Mouse (Mus musculus): ENCODE data around the gene Klhl20.
"Not testable (repeated sequence)": the region's sequence is repeated elsewhere in the genome, so short reads cannot be mapped to it uniquely, and the experiment has no call there.

The Klhl20 gene

DNA sequence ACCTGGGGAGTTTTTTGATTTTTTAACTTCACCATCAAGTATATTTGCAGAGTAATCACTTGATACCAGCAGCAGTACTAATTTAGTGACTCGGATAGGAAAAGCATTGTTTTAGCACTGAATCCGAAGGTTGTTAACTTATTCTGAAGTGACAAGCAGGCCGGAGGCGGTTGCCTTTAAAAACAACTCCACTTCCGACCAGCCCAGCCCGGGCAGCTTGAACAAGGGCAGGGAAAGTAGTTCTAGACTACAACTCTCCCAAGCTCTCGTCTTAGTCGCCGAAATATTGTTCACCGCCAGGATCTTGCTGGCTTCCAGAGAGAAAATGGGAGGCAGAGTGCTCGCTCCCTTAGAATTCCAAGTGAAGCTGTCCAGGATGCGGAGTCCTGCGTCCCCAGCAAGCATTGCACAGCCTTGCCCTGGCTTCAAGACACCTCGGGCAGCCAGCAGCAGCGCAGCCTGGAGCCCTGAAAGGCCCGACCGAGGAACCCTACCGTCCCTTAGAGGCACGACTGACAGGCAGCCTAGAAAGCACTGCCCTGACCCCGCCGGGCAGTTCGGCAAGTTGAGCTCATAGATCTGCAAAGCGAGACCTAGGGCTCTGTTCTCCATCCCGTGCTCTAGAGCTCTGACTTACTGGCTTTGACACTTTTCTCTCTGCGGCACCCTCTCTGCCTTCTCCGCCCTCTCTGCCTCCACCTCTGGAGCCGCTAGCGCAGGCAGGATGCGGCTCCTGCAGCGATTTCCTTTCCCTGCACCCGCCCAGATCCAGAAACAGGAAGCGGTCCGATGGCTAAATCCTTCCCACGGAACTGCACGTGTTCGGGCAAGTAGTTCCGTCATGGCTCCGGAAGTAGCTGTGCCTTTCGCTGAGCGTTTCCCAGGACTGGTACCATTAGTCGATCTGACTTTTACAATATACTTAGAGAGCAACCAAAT is at the start of gene Klhl20:
TSS of gene Klhl20 (minus strand) at position 786 of the 939 bp plus-strand sequence.
- DNase-seq = peak; percentile 96

DNA sequence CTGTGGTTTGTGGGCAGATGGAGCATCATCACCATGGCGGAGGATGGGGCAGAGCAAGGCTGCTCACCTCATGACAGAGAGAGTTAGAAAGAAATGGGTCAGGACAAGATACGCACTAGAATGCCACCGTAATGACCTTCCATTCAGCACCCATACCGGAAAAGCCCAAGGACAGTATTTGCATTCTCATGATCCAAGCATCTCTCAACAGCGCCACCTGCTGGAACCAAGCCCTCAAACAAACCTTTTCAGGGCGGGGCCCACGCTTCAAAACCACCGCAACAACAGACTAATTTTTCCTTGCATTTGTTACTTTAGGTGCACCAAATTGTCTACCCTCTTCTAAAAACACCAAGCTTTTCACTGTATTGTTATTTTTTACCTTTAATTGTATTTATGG is 49.4 kb upstream of the Klhl20 start:
- DNase-seq = peak; percentile 37

DNA sequence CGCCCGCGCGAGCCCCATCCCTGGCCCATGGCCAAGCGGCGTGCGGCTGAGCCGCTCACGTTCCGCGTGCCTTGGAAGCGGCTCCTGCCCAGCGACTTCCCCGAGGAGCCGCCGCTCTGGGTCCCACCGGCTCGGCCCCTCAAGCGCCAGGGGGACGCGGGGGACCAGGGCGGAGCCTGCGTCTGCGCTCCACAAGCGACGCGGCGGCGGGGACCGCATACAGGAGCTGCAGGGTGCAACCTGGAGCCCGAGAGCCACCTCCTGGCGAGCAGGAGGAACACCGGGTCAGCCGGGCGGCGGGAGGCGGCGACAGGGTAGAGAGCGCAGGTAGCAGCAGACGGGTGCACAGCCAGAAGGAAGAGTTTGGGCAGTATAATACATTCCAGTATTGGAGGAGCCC is 39.3 kb upstream of the Klhl20 start:
- peak; percentile 53 for DNase-seq

DNA sequence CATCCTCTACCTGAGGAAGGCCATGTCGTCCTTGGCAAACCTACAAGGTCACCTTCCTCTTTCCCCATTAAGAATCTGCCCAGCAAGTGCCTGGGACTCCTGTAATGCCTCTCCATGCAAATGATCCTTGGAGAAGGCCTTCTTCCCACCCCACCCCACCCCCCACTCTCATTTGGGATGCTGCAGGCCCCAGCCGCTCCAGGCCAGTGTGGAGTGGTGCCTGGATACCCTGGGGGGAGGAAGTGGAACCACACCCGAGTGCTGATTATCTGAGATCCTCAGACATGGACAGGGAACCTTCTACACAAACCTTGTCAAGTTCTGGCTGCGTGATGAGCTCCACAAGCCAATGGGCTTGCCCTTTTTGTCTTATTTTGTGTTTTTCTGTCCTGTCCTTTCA is 29.0 kb upstream of the Klhl20 start:
- DNase-seq = no peak

DNA sequence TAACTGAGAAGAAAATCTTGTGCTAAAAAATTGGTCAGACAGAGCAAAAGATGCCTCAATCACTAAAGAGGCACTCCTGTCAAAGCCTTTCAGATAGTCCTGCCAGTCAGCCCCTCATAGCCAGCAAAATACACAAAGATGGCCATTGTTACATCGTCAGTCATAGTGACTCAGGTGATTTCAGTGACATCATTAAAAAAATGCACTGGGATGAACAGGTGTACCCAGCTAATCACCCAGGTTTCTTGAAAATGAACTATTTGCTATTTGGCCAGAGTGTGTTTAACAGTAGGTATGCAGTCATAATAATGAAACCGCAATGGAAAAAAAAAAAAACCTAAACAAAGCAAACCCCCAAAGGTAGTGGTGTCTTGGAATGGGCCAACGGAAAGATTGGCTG is 27.9 kb upstream of the Klhl20 start, which contains the start of gene Tex50:
TSS of gene Tex50 (minus strand) at position 101 of the 400 bp plus-strand sequence.
- no peak for DNase-seq

DNA sequence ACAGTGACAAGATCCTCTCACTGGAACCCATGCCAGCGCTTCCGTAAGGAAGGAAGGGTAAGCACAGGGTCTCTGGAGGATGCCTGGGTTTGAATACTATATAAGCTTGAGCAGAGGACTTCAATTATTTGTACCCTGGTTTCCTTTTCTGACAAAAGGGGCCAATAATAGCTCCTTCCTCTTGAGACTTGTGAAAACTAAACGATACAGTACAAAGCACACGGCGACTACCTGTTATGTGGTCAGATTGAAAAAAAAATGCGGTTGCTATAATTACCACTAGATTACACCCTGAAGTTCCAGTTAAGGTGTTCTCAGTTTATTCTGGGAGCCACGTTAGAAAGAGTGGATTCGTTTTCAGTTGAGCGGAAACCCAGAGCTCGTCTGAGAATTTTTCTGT is 25.2 kb upstream of the Klhl20 start:
- no peak for DNase-seq

DNA sequence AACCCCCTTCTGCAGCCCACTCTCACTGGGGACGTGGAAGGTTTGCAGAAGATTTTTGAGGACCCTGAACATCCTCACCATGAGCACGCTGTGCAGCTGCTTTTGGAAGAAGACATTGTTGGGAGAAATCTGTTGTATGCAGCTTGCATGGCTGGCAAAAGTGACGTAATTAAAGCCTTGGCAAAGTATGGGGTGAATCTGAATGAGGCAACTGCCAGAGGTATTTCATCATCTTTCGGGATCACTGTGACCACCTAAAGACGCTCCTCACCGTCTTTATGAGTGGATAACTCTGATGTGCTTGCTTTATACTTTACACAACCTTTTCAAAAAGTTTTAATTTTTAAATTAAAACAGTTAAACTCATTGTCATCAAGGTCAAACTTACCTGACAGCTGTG is 19.8 kb upstream of the Klhl20 start:
- DNase-seq = no peak

DNA sequence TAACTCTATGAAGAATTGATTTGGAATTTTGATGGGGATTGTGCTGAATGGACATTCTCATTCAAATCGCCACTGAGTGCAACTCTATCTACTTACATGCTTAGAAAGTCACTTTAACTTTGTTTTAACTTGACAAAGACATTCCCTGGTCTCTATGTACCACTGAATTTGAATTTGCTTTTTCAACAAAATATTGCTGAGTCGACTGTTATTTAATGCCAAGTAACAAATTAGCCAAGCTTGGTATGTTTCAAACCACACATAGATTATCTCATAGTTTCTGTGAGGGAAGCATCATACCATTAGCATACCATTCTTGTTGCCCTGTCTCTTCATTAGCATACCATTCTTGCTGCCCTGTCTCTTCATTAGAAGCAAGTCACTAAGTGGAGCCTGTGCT is 16.6 kb upstream of the Klhl20 start:
- DNase-seq = no peak

DNA sequence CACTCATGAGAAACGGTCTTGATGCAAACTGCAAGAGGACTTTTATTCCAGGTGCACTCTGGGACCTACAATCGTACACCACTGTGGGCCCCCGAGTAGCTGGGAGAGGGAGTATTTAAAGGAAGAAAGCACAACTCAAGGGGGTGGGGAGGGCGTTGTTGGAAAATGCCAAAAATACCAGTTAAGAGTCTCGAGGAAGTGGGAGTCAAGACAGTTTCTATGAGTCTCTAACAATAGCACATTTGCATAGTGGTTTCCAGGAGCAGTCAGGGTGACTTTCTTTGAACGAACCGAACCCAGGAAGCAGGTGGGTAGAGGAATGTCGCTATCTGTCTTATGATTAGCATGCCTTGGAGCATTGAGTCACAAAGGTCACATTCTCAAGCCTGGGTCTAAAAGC is 14.3 kb upstream of the Klhl20 start:
- not testable (repeated sequence) for DNase-seq

DNA sequence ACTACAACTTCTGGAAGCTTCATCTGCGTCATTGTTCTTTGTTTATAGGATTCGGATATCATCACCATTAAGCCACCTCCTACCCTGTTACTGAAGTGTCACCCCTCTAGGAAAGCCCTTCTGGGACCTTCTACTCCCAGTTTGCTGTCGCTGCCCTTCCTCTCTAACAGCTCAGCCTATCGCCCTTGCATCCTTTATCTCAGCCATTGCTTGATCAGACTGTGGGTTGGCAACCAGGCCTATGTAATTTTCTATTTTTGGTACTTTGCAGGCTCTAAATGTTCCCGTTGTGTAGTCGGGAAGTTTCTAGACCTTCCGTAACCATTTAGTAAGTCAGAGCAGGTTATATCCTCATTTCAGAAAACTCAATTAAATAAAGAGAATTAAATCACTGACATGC is 11.9 kb upstream of the Klhl20 start:
- DNase-seq = no peak

DNA sequence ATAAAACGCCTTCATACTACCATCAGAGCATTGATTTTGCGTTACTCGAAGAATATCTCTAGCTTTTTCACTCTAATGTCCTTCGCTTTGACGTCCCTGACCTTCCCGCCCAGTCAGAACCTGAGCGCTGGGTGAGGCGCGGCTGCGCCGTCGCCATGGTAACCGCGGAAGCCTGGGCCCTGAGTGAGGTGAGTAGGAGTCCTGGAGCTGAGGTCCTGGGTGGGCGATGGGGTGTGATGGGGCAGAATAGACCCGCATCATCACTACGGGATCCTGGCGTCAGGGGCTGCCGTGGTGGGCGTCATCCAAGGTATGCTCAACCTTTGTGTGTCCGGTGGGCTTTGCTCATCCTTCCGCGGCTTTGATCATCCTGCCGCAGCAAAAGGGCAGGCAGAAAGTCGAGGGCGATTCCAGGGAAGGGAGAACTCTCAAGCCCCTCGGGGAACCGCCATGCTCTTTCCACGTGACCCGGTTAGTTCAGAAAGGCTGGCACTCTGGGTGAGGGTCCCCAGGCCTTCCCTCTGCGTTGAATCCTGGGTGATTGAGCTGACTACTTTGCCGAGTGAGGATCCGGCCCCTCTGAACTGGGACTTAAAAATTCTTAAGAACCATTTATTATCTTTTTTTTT is 11.3 kb upstream of the Klhl20 start, which contains the start of gene Ankrd45:
TSS of gene Ankrd45 (plus strand) at position 161 of the 629 bp plus-strand sequence.
- DNase-seq = peak; percentile 15

DNA sequence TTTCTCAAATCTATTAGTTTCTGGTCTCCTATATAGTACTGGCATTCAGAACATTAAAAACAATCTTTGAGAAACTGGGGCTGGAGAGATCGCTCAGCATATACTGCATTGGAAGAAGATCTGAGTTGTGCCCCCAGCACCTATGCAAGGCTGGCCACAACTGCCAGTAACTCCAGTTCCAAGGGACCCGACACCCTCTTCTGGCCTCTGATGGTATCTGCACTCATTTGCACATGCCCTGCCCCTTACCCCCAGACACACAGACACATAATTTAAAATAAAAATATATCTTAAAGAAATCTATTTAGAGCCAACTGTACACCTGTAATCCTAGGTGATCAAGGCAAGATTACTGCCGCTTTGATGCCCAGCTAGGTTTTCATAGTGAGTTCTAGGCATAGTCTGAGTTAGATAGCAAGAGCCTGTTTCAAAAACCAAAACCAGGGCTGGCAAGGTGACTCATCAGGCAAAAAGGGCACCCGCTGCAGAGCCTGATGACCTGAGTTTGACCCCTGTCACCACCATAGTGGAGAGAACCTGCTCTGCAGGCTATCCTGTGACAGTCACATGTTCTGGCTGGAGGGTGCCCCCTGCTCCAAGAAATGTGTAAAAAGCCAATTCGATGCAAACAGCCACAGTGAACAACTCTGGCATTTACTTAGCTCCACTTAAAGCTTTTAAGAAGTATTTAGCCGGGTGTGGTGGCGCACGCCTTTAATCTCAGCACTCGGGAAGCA is 8.9 kb upstream of the Klhl20 start:
- no peak for DNase-seq

DNA sequence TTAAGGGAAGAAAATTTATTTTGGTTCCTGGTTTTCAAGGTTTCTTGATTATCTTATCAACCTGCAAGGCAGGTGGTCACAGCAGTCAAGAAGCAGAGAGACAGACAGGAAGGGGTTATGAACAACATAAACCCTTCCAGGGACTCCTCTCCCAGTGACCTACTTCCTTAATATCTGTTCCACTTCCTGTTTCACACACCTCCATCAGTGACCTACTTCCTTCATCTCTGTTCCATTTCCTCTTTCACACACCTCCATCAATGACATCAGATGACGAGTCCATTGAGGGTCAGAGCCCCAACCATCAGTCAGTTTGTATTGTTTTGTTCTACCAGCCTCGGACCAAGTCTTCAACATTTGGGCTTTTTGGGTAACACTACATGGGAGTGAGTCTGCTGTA is 8.2 kb upstream of the Klhl20 start:
- DNase-seq = no peak

DNA sequence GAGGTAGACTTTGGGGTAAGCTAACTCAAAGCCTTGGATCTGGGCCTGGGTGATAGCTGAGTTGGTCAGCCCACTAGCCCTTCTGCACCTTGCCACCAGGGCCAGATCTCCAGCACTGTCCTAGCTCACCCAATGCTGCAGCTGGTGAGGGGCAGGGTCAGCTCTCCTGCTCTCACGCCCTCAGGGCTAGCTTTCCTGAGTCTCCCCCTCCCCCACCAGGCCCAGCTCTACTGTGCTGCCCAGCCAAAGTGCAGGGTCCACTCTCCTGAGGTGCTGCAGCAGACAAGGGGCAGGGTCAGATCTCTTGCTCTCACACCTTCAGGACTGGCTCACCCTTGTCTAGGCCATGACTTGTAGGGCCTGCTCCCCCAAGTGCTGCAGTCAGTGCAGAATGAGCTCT is 4.8 kb downstream of the Klhl20 start:
- DNase-seq = no peak

DNA sequence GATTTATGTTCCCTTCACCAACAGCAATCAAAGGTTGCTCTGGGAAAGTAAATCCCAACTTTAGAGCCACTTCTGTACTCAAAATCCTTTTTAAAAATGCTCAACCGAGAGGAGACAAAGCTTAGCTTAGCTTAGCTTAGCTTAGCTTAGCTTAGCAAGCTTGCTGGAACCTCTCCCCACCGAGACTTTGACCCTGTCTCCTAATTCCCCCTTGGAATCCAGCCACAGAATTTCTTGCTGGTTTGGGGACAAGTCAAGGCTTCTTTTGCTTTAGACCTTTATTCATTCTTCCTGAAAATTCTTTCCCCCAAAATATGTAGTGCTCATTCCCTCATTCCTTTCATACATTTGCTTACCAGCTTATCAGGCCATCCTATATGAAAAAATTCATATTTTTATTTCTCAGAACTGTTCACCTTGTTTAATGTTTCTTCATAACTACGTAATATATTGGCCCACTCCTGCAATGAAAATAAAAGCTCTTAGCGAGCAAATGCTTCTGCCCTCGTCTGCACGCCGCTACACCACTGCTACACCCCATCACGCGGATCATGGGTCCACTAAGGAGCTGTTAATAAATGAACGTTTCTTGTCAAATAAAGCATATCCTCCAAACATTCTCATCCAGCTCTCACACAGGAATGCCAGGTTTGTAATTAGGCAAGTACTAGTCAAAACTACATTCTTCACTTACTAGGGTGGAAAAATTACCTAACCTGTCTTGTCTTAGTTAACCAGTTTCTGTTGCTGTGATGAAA is 8.5 kb downstream of the Klhl20 start:
- no peak for DNase-seq

DNA sequence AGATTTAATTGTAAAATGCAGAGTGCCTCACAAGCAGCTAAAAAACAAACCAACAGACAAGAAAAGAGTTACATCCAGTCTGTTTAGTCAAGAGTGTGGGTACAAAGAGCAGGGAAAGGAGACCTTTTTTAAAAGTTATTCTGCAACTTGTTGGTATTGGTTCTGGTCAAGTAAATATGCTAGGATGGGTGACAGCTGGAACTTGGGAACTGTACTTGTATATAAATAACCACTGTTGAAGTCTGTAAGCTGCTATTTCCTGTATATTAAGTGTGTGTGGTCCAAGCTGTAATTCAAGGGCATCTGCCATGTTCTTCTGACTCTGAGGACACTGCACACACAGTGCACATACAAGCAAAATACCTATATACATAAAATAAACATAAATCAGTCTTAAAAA is 16.7 kb downstream of the Klhl20 start:
- no peak for DNase-seq

DNA sequence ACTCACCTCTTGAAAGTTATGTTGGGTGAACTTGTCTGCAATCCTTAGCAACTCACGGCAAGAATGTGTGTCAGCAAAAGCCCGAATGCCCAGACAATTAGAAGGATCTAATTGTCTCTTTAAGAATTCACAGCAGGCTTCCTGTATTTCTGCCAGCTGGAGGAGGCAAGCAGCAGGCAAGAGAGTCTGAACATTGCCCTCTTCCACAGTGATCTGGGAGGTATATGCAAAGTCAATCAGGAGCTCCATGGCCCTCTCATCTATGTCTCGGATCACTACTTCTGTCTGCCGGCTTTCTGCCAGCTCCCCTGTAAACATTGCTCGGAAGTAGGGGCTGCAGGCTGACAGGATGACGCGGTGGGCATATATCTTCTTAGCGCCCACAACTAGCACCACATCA is 22.1 kb downstream of the Klhl20 start:
- DNase-seq = no peak

DNA sequence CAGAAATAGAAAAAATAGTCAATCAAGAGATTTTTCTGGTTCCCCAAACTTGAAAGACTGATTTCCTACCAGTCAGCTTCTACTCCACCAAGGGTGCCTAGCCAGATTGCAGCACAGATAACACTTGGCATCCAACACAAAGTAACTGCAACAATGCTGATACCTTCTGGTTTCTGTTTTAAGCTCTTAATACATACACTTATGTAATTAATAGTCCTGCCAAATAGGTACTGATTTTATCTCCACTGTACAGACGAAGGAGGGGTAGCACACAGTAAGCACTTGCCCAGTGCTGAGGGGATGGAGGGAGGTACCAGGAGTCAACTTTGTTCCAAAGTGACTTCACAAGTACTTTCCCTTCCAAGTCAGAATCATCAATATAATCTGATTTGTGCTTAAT is 27.5 kb downstream of the Klhl20 start:
- no peak for DNase-seq

DNA sequence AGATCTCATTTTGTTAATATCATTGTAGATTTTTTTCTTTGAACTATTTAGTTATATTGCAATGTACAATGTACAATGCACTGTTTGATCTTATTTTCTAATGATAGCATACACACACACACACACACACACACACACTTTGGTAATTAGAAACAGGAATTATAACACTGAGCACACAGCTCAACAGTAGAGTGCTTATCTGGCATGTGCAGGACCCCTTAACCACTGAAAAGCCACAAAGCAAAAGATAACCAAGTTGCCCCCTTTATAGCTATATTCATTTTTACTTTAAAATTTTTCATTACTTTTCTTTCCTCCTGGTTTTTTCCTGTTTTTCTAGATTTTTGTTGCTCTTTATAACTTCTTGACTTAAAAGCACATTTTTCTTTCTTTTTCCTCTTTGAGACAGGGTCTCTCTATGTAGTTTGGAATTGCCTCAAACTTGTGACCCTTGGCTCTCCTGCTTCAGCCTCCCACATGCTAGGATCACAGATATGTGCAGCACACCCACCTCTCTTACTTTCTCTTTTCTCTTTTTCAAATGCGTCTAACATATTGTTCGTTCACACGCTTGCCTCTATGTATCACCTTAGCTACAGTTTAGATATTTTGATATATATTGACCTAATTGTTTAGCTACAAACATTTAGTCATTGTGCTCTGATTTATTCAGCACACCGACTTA is 31.4 kb downstream of the Klhl20 start:
- DNase-seq = no peak

DNA sequence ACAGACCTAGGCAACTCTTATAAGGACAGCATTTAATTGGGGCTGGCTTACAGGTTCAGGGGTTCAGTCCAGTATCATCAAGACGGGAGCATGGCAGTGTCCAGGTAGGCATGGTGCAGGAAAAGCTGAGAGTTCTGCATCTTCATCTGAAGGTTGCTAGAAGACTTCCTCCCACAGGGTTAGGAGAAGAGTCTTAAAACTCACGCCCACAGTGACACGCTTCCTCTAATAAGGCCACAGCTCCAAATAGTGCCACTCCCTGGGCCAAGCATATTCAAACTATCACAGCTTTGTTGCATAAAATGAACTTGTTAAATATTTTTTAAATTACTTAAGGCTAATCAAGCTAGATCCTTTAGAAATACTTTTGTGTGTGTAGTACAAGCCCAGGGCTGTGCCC is 54.1 kb downstream of the Klhl20 start:
- no peak for DNase-seq

DNA sequence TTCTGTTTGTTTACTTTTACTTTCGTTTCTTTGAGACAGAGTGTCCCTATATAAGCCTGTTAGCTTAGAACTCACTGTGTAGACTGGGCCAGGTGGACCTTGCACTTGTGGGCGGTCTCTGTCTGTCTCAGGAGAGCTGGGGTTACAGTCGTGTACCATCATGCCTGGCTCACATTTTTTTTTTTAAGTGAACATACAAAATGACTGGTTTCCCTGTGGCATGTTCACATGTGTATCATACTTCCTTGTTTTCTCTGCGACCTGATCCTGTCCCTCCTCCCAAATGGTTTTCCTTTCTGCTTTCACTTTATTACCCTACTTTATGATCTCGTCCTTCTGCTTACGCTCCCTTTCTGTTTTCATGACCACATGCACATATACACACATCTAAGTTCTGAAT is 55.1 kb downstream of the Klhl20 start:
- no peak for DNase-seq

DNA sequence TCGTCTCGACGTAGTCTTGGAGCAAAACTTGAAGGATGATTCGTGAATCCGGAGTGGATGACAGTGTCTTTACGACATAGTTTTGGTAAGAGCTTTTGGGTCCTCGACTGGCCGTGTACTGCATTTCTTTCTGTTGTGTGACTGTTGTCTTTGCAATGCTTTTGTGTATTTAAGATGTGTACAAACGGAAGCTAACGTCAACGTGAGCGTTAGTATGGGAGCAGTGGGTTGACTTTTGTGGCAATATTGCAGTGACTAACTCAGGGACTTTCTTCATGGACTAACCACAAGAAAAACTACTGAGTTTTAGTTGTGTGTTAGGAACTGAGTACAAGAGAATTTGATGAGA is 60.1 kb downstream of the Klhl20 start:
- DNase-seq = no peak
